Mouse (Mus musculus): ENCODE measurements at regions not wholly inside any gene's neighbourhood (a gene's known extent, or its start where the extent isn't known, plus 50 kb on each side); places are given as distances from the start of the nearest gene placed in this dataset.
A peak's percentile ranks its signal among the peaks of the same experiment; 100 is the strongest.

DNA sequence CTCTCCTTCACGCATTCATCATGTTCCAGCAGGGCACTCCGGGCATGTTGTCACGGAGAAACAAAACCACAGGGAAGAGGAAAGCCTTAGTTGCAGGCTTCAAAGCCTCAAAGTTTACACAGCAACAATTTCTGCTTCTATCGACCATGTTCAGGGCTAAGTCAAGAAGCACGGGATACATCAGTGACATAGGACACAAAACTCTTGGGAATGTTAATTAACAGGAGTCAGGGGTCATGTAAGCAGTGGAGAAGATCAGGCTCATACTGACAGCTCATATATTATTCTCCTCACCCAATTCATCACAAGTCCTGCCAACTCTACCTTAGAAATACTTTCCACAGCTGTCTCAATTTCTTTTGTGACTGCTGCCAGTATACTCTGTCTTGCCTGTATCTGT is 133.0 kb upstream of the Btbd3 start:
- DNase-seq (ENCODE audit: low spot score in 2 of 2) = no peak

DNA sequence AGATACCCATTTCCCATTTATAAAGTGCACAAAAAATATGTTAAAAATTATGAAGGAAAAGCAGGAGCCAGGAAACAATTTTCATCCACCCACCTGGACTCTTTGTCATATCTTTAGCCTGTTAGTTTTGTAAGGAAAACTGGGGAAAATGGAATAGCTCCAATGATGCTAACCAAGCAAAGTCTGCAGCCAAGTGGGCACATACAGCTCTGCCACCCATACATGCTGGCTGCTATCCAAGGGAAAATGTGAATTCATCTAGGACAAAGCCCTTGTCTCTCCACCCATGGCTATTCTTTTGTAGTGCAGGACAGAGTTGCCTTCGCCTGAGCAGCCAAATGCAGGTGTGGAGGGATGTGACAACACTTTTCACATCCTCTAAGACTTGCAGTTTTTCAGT is 135.5 kb upstream of the Btbd3 start:
- DNase-seq (ENCODE audit: low spot score in 2 of 2) = no peak

DNA sequence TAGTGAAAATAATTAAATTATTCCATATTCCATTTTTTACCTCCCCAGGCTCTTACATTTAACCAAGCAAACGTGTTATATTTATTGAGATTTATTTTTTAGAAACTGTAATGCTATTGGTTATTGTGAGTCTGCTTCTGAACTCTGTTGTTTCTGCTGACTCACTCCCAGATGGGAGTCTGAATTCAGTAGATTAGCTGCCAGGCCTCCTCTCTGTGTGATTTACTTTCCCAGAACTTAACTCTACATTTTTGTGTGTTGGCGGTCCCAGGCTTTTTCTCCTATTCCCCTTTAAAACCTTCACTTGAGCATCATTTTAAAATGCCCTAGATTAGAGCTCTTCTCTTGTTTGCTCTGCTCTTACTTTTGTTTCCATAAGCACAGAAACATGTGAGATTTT is 136.2 kb upstream of the Btbd3 start:
- DNase-seq (ENCODE audit: low spot score in 2 of 2) = peak in 1 of 2 experiments; percentile 9

DNA sequence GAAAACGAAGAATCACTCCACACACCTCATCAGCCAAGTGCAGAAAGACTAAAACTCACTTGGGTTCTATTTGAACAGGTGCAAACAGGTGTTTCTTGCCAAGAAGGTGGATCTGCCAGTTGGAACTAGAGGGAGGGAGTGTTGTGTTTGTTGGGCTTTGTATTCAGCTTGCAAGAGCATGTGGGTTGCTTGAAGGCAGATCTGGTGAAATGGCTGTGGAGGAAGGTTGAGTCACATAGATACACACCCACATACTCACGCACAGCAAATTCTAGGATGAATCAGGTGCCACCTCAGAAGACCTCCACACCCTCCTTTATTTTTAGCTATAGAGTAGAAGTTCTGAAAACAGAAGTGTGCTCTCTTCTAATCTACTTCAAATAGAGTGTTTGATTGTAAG is 156.6 kb upstream of the Btbd3 start:
- DNase-seq (ENCODE audit: low spot score in 2 of 2) = no peak

DNA sequence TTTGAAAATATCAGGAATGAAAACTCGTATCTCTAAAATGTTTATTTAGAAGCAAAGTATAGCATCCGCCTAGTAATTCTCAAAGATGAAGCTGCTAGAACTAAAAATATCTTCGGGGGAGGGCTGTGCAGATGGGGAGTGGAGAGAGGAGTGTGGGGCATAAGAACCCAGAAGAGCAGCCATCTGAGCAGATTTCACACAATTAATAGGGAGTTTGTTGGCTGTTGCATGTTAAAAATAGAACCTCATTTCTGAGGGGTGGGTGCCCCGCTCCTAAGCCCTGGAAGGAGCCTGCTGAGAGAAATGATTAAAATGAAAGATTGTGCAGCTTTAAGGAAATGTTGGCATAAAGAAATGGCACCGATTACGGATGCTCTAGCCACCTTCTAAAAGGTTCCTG is 171.0 kb upstream of the Btbd3 start:
- DNase-seq (ENCODE audit: low spot score in 2 of 2) = peak in 1 of 2 experiments; percentile 12

DNA sequence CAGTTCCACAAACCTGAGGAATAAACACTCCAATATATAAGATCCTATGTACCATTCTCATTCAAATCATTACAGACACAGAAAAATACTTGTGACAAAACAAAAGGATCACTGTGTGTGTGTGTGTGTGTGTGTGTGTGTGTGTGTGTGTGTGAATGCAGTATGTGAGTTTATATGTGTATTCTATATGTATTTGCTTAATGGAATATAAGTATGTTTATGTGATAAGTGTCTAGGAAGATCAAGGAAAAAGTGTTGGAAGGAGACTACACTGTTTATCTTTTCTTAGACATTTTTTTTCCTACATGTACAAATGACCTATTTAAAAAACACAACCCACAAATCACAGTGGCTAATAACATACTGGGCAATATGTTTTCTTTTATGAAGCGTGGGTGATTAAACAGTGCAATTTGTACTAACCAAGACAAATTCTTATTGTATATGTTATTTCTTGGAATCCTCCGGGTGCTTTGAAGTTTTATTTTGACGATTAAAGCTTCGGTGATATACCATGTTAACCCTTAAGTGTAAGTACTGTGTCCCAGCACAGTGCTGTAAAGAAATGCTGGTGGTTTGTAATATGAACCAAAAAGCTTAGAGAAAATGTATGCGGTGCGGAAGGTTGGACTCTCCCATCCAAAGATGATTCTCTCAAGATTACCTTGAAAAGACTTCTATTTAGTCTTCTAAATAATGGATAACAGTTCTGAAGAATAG is 171.6 kb upstream of the Btbd3 start:
- no peak for DNase-seq (ENCODE audit: low spot score in 2 of 2)

DNA sequence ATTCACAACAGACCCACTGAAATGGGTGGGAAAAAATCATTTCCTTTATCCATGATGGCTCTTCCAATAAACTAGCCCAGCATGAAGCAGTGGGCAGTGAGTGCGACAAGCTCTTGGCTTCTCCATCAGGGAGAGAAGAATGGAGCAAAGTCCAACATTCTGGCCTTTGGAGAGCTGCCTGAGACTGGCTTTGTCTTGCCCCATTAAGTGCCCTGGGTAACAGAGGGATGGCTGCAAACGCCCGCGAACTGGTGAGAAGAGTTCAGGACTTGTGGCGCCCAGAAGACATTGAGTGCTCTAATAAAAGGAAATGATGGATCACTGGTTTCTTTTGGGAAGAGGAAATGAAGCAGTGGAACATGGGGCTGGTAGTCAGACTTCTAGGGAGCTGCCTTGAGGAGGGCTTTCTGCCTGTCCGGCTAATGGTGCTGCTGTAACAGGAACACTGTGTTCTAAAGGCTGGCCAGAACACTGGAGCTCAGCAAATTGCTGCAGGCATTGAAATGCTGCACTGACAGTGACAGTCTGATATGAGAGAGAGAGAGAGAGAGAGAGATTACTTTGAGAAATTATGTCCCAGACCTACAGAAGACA is 182.2 kb upstream of the Btbd3 start:
- DNase-seq (ENCODE audit: low spot score in 2 of 2) = peak; percentile 12 to 33

DNA sequence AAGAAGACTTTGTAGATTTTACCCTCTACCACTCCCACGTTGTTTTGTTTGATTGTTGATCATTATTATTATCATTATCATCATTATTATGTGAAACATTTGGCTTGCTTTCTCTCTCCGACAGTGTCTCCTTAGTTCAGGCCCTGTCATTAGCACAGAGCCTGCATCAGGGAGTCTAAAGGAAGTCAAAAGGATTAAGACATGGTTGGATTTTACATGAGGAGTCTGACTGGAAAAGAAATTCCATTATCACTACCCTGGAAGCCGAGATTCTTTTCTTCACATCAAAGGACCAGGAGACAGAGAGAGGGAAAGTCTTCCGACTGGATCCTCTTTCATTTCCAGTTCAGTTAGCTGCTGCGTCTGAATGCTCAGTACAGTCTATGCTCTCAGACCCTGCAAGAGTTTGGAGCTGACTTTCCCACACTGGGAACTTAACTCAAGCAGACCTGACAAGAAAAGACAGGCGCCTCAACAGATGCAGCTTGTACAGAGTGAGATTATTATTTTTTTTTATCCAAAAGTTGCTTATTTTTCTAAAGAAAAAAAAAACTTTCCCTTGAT is 184.1 kb upstream of the Btbd3 start:
- DNase-seq (ENCODE audit: low spot score in 2 of 2) = no peak

DNA sequence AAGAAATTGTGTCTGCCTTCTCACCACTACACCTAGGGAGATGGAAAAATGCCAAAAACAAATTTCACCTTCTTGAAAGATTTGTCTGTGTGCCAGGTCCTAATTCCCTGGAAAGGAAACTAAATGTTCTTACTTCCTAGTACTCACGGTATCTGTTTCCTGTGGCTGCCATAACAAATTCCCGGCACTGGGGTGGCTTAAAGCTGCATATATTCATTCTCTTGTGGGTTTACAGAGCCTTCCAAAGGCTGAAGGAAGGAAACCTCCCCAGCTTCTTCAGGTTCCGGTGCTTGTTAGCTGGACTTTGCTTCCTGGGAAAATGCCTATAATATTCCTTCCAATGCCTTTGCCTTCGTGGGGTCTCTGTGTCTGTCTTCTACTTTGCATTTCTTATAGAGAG is 203.3 kb upstream of the Btbd3 start:
- DNase-seq (ENCODE audit: low spot score in 2 of 2) = no peak

DNA sequence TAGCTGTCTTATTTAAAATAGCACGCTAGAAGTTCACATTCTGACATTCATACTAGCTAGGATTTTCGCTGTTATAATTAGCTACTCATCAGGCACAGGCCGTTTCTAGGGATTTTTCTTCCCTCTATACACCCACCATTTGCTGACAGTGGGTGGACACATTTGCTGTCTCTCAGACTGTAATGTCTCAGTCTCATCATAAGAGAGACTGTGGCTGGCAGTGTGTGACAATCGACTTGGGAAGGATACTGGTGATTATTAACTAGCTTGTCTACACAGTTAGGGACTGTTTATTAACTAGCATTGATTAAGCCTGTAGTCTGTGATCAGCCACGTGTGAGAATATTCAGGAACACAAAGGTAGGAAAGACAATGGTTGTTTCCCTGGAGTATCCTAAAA is 208.0 kb upstream of the Btbd3 start:
- DNase-seq (ENCODE audit: low spot score in 2 of 2) = no peak

DNA sequence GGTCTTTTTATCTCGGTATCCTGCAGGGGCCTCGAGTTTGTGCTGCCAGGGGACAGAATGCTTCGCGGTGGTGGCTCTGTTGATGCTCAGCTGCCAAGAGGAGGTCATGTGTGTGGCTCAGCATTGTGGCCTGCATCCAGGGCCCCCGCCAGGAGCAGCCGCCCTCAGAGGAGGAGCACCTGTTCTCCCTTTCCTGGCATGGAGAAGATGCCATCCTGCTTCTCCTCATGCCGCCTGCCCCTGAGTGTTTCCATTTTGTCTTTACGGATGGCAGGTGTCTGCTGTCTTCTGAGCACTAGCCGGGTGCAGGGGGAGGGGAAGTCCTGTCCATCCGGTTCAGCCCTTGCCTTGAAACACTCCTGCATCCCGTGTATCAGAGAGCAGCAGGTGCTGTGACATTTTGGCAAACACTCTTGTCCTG is 208.6 kb upstream of the Btbd3 start:
- DNase-seq (ENCODE audit: low spot score in 2 of 2) = no peak

DNA sequence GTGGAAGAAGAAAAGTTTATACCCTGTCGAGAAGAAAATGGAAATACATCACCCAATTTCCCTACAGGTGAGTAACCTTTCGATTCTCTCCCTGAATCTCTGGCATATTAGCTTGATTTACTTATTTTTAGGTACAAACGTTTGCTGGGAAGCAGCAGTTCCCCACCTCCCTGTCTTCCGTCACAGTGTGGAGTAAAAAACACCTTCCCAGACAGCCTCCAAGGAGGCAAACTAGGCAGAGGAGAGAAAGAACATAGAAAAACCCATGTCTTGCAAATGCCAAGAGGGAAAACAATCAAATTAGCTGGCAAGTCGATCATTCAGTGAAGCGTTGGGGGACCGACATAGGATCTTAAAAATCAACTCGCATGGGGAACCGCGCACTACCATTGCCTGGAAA is 209.0 kb upstream of the Btbd3 start:
- DNase-seq (ENCODE audit: low spot score in 2 of 2) = no peak

DNA sequence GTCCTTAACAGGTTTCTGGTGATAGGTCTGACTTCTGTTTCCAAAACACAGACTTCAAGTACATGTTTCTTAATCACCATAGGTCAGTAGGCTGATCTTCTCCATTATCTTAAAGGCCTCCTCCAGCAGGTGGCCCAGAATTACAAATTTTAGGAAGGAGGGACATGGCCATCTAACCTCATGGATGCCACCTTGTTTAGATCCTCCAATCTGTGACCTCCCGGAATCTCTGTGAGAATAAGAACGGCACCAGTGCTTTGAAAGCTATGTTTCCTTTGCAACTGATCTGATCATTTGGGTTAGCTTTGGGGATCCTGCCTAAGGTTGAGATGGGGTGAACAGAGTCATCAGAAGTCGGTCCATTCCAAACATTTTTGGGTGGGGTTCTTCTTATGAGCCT is 209.4 kb upstream of the Btbd3 start:
- no peak for DNase-seq (ENCODE audit: low spot score in 2 of 2)

DNA sequence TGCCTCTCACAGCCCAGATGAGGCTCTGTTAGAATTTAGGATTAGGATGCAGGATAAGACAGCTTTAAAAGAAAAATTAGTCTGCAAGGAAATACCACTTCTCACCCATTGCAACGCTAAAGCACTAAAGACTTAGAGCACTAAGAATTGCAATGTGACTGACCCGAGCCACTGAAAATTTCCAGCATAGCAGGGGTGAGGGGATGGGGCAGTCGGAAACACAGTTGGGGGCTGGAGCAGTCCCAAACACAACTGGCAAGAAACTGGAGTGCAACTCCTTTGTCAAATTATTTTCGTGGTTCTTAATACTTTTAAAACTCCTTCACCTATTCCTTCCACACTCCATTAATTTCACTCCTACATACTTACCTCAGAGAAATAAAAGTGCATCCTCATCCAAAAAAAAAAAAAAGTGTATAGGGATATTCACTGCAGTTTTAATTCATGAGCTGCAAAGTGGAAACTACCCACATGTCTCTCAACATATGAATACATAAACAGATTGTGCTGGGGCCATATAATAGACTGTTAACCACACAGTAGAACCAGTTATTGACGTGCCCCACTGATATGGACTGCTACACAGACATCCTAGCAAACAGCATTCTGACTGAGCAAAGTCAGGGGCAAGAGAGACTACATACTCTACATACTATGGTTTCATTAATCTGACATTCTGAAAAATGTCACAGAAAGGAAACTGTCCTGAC is 210.3 kb upstream of the Btbd3 start:
- no peak for DNase-seq (ENCODE audit: low spot score in 2 of 2)

DNA sequence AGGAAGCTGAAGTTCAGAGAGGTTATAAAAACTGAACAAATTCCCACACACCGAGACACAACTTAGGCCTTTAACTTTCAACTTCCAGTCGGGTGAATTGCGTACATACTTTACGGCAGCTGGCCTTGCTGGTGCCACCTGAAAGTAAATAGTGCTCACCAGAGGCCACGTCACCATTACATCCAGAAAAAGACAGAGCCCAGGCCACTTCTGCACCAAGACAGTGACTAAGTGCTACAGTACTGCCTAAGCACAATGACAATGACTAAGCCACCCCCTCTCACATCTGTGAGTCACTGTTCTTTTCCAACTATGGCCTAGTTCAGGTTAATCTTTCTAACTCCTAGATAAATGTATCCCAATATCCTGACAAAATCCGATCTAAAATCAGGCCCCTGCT is 215.7 kb upstream of the Btbd3 start:
- no peak for DNase-seq (ENCODE audit: low spot score in 2 of 2)

DNA sequence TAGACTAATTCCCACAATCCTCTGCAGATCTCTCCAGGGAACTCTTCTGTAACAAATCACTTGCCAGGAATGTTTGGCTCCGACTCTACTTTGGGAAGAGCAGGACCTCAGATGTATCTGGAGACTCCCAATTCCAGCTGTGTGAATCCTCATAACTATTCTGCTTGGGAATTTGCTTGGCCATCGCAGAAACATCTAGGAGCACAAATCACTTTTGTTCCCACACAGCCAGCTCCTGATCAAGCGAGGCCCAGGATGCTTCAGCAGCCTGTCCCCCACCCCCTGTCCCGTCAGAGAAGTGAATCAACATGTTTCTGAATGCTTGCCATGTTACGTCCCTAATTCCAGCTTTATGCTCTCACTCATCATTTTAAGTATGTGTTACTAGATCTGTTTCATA is 216.1 kb upstream of the Btbd3 start:
- no peak for DNase-seq (ENCODE audit: low spot score in 2 of 2)

DNA sequence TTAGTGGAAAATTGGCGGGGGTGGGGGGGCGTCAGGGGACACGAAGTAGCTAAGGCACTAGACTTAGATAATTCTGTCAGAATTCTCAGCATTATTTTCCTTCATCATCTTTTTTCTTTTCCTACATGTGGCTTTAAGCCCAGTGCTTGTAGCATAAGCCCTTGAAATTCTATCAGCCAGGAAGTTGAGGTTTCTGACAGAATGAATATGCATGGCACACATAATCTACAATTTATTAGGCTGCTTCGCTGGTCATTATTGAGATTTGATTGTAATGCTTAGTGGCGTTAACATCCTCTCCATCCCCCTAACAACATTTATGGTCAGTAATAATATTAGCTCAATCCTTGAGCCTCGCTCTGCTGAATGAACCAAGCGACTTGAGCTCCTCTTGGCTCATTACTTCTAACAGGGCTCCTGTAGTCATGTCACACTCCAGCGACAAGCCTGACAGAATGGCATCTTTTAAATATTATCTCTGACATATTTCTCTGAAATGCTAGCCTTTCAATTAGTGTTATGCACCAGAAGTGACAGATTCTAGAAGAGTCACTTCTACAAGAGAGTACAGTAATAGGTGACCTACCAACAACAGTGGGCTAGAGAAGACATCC is 222.1 kb upstream of the Btbd3 start:
- DNase-seq (ENCODE audit: low spot score in 2 of 2) = no peak

DNA sequence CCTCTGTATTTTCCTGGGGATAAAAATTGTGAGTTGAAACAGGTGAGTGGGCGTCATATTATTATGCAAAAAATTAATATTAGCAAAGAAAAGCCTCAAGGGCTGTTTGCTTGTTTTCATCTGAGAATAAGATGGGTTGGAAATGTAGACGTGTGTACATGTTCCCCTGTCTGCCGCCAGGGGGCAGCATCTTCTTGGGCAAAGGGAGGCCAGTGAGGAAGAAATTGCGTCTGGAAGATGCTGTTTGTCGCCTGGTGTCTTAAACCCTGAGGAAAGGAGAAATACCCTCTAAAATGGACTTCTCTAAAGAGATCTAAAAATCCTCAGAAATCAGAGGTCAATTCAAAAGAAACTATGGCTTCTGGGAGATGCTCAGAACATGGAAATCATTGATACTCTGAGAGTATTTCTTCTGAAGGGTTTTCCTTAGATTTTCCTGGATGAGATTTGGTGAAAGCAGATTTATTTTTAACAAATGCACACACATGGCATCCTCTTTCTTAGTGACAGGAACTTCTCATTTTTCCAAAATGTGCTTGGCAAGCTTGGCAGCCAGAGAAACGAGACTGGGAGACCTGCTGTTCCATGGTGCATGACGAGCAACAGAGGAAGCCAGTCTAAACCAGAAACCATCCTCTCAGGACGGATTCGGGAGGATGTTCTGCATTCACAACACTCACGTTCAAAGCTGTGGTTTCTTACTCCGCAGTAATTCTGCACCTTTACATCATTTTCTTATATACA is 222.8 kb upstream of the Btbd3 start:
- peak; percentile 53 to 75 for DNase-seq (ENCODE audit: low spot score in 2 of 2)

DNA sequence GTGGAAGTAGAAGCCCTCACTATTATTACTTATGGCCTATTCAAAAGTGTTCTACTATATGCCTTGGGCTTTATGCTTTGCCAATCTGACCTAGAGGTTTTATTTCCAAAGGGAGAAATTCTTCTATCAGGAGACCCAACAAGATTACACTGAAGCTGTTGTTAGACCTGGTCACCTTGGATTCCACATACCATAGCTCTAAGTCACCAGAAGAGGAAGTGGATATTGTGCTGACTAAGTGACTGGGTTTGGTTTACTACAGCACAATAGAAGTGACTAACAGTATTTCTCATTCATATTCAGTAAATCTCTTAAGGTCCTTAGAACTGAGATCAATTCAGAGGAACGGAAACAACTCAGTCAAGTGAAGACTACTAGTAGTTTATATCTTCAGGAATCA is 229.0 kb upstream of the Btbd3 start:
- DNase-seq (ENCODE audit: low spot score in 2 of 2) = no peak

DNA sequence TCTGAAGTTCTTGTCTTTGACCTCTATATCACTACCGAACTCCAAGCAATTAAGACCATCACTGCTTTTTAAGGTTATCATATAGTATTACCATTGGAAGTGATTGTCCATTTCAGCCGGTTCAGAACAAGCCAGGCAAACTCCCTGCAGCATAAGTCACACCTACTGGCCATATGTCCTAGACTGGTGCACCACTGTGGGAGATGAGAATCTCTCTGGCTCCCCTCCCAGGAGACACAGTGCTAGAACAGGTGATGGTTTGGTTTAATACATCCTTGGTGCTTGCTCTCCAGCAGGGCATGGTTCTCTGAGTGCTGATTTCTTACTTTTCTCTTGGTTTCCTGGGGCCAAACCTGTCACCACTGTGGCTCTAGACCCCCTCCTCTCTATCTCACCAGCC is 232.8 kb upstream of the Btbd3 start:
- DNase-seq (ENCODE audit: low spot score in 2 of 2) = no peak

DNA sequence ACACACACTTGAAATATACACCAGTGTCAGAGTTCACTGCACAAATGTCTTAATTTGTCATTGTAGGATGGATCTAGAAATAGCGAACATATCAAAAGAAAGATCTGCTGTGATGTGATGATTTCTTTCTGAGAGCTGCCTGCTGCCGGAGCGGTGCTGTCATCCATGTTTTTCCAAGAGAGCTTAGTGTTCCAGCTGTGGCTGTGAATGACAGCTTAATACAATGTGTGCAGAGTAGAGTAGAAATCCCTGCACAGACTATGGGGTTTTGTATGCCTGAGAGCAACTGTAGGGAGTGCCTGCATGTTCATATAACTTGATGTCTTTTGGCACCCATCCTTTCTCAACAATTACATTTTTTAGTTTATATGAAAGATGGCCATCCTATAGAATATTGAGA is 274.6 kb upstream of the Btbd3 start:
- no peak for DNase-seq (ENCODE audit: low spot score in 2 of 2)

DNA sequence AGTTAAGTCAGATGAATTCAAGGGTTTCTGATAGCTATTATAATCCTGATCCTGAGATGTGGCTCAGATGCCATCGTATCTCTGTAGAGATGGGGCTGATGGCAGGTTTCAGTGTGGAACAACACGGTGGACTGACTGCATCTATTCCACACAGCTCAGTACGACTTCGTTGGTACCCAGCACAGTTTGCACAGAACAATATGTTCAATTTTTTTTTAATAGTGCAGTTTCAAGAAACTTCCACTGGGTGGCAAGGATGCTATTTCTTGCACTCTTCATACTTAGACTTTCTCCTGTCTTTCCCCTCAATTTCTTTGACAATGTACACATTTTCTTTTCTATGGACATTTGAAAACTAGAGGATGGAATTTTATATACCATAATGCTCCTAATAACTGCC is 278.6 kb upstream of the Btbd3 start:
- no peak for DNase-seq (ENCODE audit: low spot score in 2 of 2)
